Mouse (Mus musculus) embryonic facial prominence, embryonic 14.5 days (tissue): ENCODE measurements around the gene Cacnb1. TPM values are rescaled to one million over a fixed set of nuclear protein-coding genes. Genes with fewer than 3 reads are reported as not detected.
A peak's percentile ranks its signal among the peaks of the same experiment; 100 is the strongest.

Experiments
- ATAC-seq: fragments of 200-750 bp; cut with Nextera tagmentation; 2 replicates; pipeline ENCODE4 v1.8.0; 2017; ENCODE audit warnings: low read depth, moderate number of reproducible peaks, moderate TSS enrichment
- DNase-seq: peaks from one replicate; pipeline ENCODE4 v3.0.0-alpha.2; 2015; ENCODE audit warnings: low spot score
- H3K27ac ChIP-seq: fragments of 300-500 bp; sonication (generic); replicated peaks from 2 replicates; pipeline ENCODE4 v1.5.1; 2014; ENCODE audit warnings: low read depth, mild to moderate bottlenecking, low read length, moderate library complexity
- H3K27me3 ChIP-seq: fragments of 300-500 bp; sonication (generic); replicated peaks from 2 replicates; pipeline ENCODE4 v1.6.1; 2014; ENCODE audit warnings: low read length; ENCODE audit not compliant: control insufficient read depth, insufficient read depth
- H3K36me3 ChIP-seq: fragments of 300-500 bp; sonication (generic); 2 replicates; pipeline ENCODE4 v1.6.1; 2014; ENCODE audit warnings: low read length, mixed read lengths; ENCODE audit not compliant: control insufficient read depth, insufficient read depth
- H3K4me1 ChIP-seq: fragments of 300-500 bp; sonication (generic); 2 replicates; pipeline ENCODE4 v1.6.1; 2014; ENCODE audit warnings: antibody characterized with exemption, low read length; ENCODE audit not compliant: control insufficient read depth, insufficient read depth
- H3K4me2 ChIP-seq: fragments of 300-500 bp; sonication (generic); 2 replicates; pipeline ENCODE4 v1.6.1; 2014; ENCODE audit warnings: low read depth, mild to moderate bottlenecking, low read length, moderate library complexity, mixed read lengths
- H3K4me3 ChIP-seq: fragments of 300-500 bp; sonication (generic); 2 replicates; pipeline ENCODE4 v1.5.1; 2014; ENCODE audit warnings: low read depth, mild to moderate bottlenecking, low read length
- H3K9ac ChIP-seq: fragments of 300-500 bp; sonication (generic); 2 replicates; pipeline ENCODE4 v1.6.1; 2014; ENCODE audit warnings: low read depth, mild to moderate bottlenecking, low read length, moderate library complexity, mixed read lengths
- H3K9me3 ChIP-seq: fragments of 300-500 bp; sonication (generic); 2 replicates; pipeline ENCODE4 v1.6.1; 2016; ENCODE audit warnings: low read length; ENCODE audit not compliant: control insufficient read depth
- WGBS: fragments of 180-500 bp; shearing (Covaris S2); extraction: QIAGEN DNeasy Blood & Tissue Kit; methylation state at CpG from one replicate; pipeline ENCODE4 v1.1.7; 2014; 5-methylcytosine and 5-hydroxymethylcytosine counted together
- polyA plus RNA-seq: library from polyadenylated mRNA; unstranded; fragments of >200 nt; fragmentation: Nextera tagmentation; extraction: Ambion mirVana; gene quantifications from 2 replicates; pipeline ENCODE4 v1.2.1, GENCODE M21; 2014

The Cacnb1 gene
- polyA plus RNA-seq, 1 experiment from 2014 or later = 30.4 TPM

- 13% methylated on average over 6 of the region's 7 CpGs for WGBS
- Histone ChIP-seq H3K4me1 (no peaks in the 10 kb centered on the region), H3K9ac (no peak overlapping the region), H3K36me3 (no peaks in the 10 kb centered on the region), H3K9me3 (no peaks in the 10 kb centered on the region), H3K4me3 (no peak overlapping the region), H3K27me3 (no peaks in the 10 kb centered on the region; the same call in 1 of the 2 replicates), H3K4me2 (no peak overlapping the region), H3K27ac (no peak overlapping the region)
- ATAC-seq (peak; percentile 50; the same call in 1 of the 2 replicates), DNase-seq (peak; percentile 81)
Measured at GRCm38 (mm10) chr11:97971232-97971631, 51.6 kb downstream of the Cacnb1 start.

DNA sequence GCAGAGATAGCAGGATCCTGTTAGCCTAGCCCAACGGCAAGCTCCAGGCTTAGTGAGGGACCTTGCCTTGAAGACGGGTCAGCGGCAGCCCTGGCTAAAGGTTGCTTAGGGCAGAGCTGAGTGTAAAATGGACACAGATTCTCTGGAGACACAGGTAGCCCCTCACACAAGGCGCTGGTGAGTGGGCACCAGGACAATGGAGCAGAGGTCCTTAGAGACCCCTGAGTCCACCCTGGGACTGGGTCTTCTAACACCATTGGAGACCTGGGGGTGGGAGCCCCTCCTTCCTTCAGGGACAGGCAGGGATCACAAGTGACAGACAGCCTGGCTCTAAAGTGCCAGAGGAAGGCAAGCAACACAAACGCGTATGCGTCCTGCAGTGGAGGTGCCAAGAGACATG is 52.1 kb downstream of the Cacnb1 start:
- ATAC-seq = no peak
- no peak overlapping the region for H3K4me2 ChIP-seq
- 84% methylated on average over 7 of the region's 7 CpGs for WGBS

DNA sequence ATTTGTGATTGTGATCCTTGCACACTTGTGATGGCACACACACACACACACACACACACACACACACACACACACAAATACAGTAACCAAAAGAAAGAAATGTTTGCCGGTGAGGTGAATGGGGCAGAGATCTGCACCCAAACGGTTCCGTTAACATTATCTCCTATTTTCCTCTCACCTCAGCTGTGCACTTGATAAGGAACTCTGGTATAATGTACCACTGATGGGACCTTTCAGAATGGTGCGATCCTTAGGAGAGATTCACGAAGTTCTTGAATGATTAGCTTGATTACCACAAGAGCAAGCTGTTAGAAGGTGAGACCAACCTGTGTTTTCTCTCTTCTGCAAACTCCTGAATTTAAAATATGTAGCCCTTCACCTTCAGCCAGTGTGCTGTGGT is 54.4 kb downstream of the Cacnb1 start:
- Histone ChIP-seq H3K9ac (no peak overlapping the region), H3K4me1 (no peaks in the 10 kb centered on the region), H3K36me3 (no peaks in the 10 kb centered on the region), H3K27ac (no peak overlapping the region), H3K4me3 (no peak overlapping the region), H3K4me2 (no peak overlapping the region), H3K27me3 (no peaks in the 10 kb centered on the region; the same call in 1 of the 2 replicates), H3K9me3 (no peaks in the 10 kb centered on the region)
- ATAC-seq (no peak), DNase-seq (no peak)
- WGBS = 72% methylated on average over 5 of the region's 5 CpGs

More for the DNA sequence above, 52.1 kb downstream of the Cacnb1 start:
- Histone ChIP-seq H3K4me3 (no peak overlapping the region), H3K4me1 (no peaks in the 10 kb centered on the region), H3K9me3 (no peaks in the 10 kb centered on the region), H3K9ac (no peak overlapping the region), H3K36me3 (no peaks in the 10 kb centered on the region), H3K27ac (no peak overlapping the region), H3K27me3 (no peaks in the 10 kb centered on the region; the same call in 1 of the 2 replicates)
- no peak for DNase-seq

DNA sequence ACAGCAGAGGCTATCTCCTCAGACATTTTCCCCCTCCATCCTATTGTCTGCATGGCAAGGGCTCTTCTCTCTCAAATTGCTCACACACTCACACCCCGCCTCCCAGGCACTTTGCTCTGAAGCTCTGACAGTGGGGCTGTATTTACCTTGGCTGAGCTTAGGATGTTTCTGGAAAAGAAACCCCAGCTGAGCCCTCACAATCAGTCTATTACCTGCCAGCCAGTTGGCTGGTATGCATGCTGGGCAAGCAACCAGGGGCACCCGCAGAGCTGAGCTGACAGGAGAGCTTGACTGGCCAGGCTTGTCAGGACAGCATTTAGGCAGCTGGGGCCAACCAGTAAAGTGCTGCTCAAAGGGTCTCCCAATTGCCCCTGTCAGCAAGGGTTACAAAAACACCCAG is 55.7 kb downstream of the Cacnb1 start:
- no peak overlapping the region for H3K4me2 ChIP-seq
- H3K4me1 ChIP-seq = no peaks in the 10 kb centered on the region
- no peaks in the 10 kb centered on the region for H3K9me3 ChIP-seq
- no peaks in the 10 kb centered on the region; the same call in 1 of the 2 replicates for H3K27me3 ChIP-seq
- no peaks in the 10 kb centered on the region for H3K36me3 ChIP-seq
- ATAC-seq (peak; percentile 33; the same call in 1 of the 2 replicates), DNase-seq (peak; percentile 54)
- no peak overlapping the region for H3K9ac ChIP-seq
- H3K27ac ChIP-seq = no peak overlapping the region
- WGBS = 28% methylated on average over 2 of the region's 2 CpGs
- H3K4me3 ChIP-seq = no peak overlapping the region

DNA sequence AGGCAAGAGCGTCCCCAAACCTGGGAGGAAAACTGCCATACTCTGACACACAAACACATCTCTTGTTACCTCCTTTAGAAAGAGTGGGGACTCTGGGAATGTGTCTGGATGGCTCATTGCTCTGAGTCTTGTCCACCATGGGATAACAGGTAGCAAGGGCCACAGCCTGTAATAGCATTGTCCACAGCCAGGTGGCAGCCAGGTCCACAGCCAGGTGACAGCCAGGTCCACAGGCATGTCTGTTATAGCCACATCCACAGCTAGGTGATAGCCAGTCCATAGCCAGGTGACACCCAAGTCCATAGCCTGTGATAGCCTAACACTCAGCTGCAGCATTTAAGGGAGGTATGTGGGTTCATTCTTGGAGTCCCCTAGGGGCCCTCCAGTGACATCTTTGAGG is 61.9 kb downstream of the Cacnb1 start:
- Histone ChIP-seq H3K4me2 (no peak overlapping the region), H3K36me3 (no peaks in the 10 kb centered on the region), H3K9ac (no peak overlapping the region), H3K27me3 (no peaks in the 10 kb centered on the region), H3K4me1 (no peaks in the 10 kb centered on the region), H3K4me3 (no peak overlapping the region), H3K9me3 (no peaks in the 10 kb centered on the region), H3K27ac (no peak overlapping the region)
- 86% methylated on average over 1 of the region's 1 CpGs for WGBS
- DNase-seq (no peak), ATAC-seq (no peak)

GRCm38 (mm10) chr11:97959300-97959680 is 63.5 kb downstream of the Cacnb1 start:
- H3K9me3 ChIP-seq = no peaks in the 10 kb centered on the region
- WGBS = 45% methylated on average over 5 of the region's 5 CpGs
- H3K4me3 ChIP-seq = no peak overlapping the region
- H3K9ac ChIP-seq = no peak overlapping the region
- H3K27ac ChIP-seq = no peak overlapping the region
- H3K4me1 ChIP-seq = no peaks in the 10 kb centered on the region
- no peaks in the 10 kb centered on the region for H3K27me3 ChIP-seq
- peak; percentile 8 for DNase-seq
- H3K36me3 ChIP-seq = no peaks in the 10 kb centered on the region
- no peak for ATAC-seq
- H3K4me2 ChIP-seq = no peak overlapping the region

- Histone ChIP-seq H3K4me2 (no peak overlapping the region), H3K36me3 (no peaks in the 10 kb centered on the region), H3K9ac (no peak overlapping the region), H3K27ac (no peak overlapping the region), H3K4me1 (no peaks in the 10 kb centered on the region), H3K4me3 (no peak overlapping the region), H3K27me3 (no peaks in the 10 kb centered on the region), H3K9me3 (no peaks in the 10 kb centered on the region)
- DNase-seq = no peak
- 71% methylated on average over 7 of the region's 7 CpGs for WGBS
- ATAC-seq = no peak
Measured at GRCm38 (mm10) chr11:97958641-97959299, 64.1 kb downstream of the Cacnb1 start.

GRCm38 (mm10) chr11:97956905-97957560 is 65.8 kb downstream of the Cacnb1 start:
- DNase-seq (peak; percentile 5), ATAC-seq (no peak)
- Histone ChIP-seq H3K4me3 (no peak overlapping the region), H3K9me3 (no peaks in the 10 kb centered on the region), H3K36me3 (no peaks in the 10 kb centered on the region), H3K27ac (no peak overlapping the region), H3K4me2 (no peak overlapping the region), H3K4me1 (no peaks in the 10 kb centered on the region), H3K9ac (no peak overlapping the region), H3K27me3 (no peaks in the 10 kb centered on the region)
- WGBS = 58% methylated on average over 6 of the region's 6 CpGs

DNA sequence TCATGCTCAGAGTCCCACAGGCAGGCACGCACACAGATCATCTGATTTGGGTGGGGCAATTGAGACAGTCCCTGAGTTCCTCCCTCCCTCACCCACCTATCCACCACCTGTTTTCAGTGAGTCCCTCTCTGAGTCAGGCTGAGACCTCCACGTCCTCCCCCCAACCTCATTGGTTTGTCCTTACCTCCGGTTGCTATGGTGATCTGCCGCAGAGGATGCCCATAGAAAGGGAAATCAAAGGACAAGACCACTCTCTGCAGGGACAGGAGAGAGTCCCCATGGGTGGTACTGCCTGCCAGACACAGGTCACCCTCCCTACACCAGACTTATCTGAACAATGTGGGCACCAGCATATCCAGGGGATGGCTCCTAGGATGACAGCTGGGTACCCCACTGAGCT is 66.9 kb downstream of the Cacnb1 start:
- Histone ChIP-seq H3K27me3 (no peaks in the 10 kb centered on the region), H3K4me2 (no peak overlapping the region), H3K4me1 (no peaks in the 10 kb centered on the region), H3K36me3 (no peaks in the 10 kb centered on the region), H3K9me3 (no peaks in the 10 kb centered on the region), H3K9ac (no peak overlapping the region), H3K27ac (no peak overlapping the region), H3K4me3 (no peak overlapping the region)
- WGBS = 49% methylated on average over 4 of the region's 4 CpGs
- DNase-seq (no peak), ATAC-seq (no peak)
